Mouse (Mus musculus) heart, embryonic 10.5 days (tissue): Measurements from ENCODE around the gene Gm3854. TPM values are rescaled to one million over a fixed set of nuclear protein-coding genes. Genes with fewer than 3 reads are reported as not detected.
"Not testable (repeated sequence)": the region's sequence is repeated elsewhere in the genome, so short reads cannot be mapped to it uniquely, and the experiment has no call there.

Experiments used
- DNase-seq: peaks from one replicate; pipeline ENCODE4 v3.0.0-alpha.2; 2017; ENCODE audit warnings: low spot score
- H3K27ac ChIP-seq: fragments of 300-500 bp; sonication (generic); 2 replicates; pipeline ENCODE4 v1.5.1; 2016; ENCODE audit warnings: mild to moderate bottlenecking
- H3K27me3 ChIP-seq: fragments of 300-500 bp; sonication (generic); 2 replicates; pipeline ENCODE4 v1.6.1; 2016; ENCODE audit warnings: mild to moderate bottlenecking; ENCODE audit not compliant: poor library complexity, insufficient read depth, severe bottlenecking
- H3K36me3 ChIP-seq: fragments of 300-500 bp; sonication (generic); 2 replicates; pipeline ENCODE4 v1.6.1; 2016; ENCODE audit warnings: mild to moderate bottlenecking, moderate library complexity
- H3K4me1 ChIP-seq: fragments of 300-500 bp; sonication (generic); 2 replicates; pipeline ENCODE4 v1.6.1; 2016; ENCODE audit warnings: mild to moderate bottlenecking
- H3K4me3 ChIP-seq: fragments of 300-500 bp; sonication (generic); 2 replicates; pipeline ENCODE4 v1.5.1; 2016; ENCODE audit warnings: mild to moderate bottlenecking, moderate library complexity
- H3K9me3 ChIP-seq: fragments of 300-500 bp; sonication (generic); 2 replicates; pipeline ENCODE4 v1.6.1; 2016; ENCODE audit warnings: mild to moderate bottlenecking, moderate library complexity
- WGBS: fragments of 180-500 bp; shearing (Covaris S2); methylation state at CpG from one replicate; pipeline ENCODE4 v1.1.7; 2016; 5-methylcytosine and 5-hydroxymethylcytosine counted together
- polyA plus RNA-seq: library from polyadenylated mRNA; unstranded; fragments of >200 nt; fragmentation: Nextera tagmentation; extraction: Ambion mirVana; gene quantifications from 2 replicates; pipeline ENCODE4 v1.2.1, GENCODE M21; 2016

Gm3854 gene
- polyA plus RNA-seq, result 1.8 and 2.4 TPM in 2 replicates

- peak within 1 kb of the TSS; percentile 89 for H3K27ac ChIP-seq
- H3K4me1 ChIP-seq, result no peaks in the 10 kb centered on the region
- H3K9me3 ChIP-seq, result no peaks in the 10 kb centered on the region
- H3K36me3 ChIP-seq, result no peaks in the 10 kb centered on the region
- under 1% methylated on average over 26 of the region's 26 CpGs for WGBS
- peak; percentile 92 for DNase-seq
- H3K27me3 ChIP-seq, result no peaks in the 10 kb centered on the region
- peak within 1 kb of the TSS; percentile 77 for H3K4me3 ChIP-seq
These were observed at the start of gene Gm3854 for GRCm38 (mm10) chr7:6343501-6344071. TSS of gene Gm3854 (plus strand) at chr7:6343759.

GRCm38 (mm10) chr7:6300796-6301195, 42.8 kb upstream of the Gm3854 start:
- peaks cover 23% of the 10 kb centered on the region for H3K36me3 ChIP-seq
- not testable (repeated sequence) for DNase-seq, H3K4me3 ChIP-seq, H3K27ac ChIP-seq, H3K27me3 ChIP-seq, H3K4me1 ChIP-seq, H3K9me3 ChIP-seq
- 73% methylated on average over 11 of the region's 11 CpGs for WGBS

- Histone ChIP-seq H3K27me3 (no peaks in the 10 kb centered on the region), H3K4me1 (peaks cover 10% of the 10 kb centered on the region; the same call in 1 of the 2 replicates), H3K4me3 (peak overlapping the region; percentile 67), H3K9me3 (no peaks in the 10 kb centered on the region), H3K36me3 (peaks cover 4% of the 10 kb centered on the region; the same call in 1 of the 2 replicates), H3K27ac (peak overlapping the region; percentile 90)
- 18% methylated on average over 23 of the region's 23 CpGs for WGBS
- no peak for DNase-seq
These were observed 12.9 kb upstream of the Gm3854 start for GRCm38 (mm10) chr7:6330458-6331232.

DNA sequence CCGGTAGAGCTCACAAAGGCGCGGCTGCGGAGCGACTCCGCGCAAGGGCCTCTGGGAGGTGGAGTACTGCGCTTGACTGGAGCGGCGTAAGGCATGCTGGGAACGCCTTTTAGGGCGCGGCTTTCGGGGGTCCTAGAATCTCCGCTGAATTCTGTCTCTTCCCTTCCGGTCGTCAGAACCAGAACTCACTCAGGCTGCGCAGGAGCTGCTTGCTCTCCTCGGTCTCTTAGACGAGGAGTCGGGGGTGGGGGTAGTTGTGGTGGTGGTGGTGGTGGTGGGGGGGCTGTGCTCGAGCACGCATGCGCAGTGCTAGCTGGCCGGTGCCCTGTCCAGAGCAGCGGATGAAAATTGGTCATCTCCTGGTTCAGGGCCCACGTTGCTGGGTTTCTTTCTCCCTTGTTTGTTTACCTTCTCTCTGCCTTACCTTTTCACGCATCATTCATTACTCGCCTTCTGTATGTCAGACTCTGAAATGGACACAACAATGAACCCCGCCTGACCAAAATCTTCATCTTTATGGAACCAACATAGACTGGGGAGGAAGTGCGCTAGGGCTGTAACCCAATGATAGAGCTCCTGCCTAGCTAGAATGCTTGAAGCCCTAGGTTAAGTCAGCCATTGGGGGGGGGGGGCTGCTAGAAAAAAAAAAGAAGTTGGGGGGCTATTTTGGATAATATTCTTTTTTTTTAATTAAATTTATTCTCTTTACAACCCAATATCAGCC, 12.2 kb upstream of the Gm3854 start, which contains the start of gene Zfp583:
TSS of gene Zfp583 (minus strand) at position 53 of the 724 bp plus-strand sequence.
- no peaks in the 10 kb centered on the region for H3K27me3 ChIP-seq
- H3K36me3 ChIP-seq, result peaks cover 4% of the 10 kb centered on the region; the same call in 1 of the 2 replicates
- peak; percentile 91 for DNase-seq
- no peaks in the 10 kb centered on the region for H3K9me3 ChIP-seq
- H3K4me1 ChIP-seq, result peaks cover 10% of the 10 kb centered on the region; the same call in 1 of the 2 replicates
- peak within 1 kb of the TSS; percentile 67 for H3K4me3 ChIP-seq
- 5% methylated on average over 31 of the region's 31 CpGs for WGBS
- peak within 1 kb of the TSS; percentile 90 for H3K27ac ChIP-seq

GRCm38 (mm10) chr7:6339865-6340264, 3.7 kb upstream of the Gm3854 start:
- H3K4me3 ChIP-seq, result no peak overlapping the region
- no peaks in the 10 kb centered on the region for H3K9me3 ChIP-seq
- no peaks in the 10 kb centered on the region for H3K27me3 ChIP-seq
- H3K36me3 ChIP-seq, result no peaks in the 10 kb centered on the region
- H3K27ac ChIP-seq, result no peak overlapping the region
- DNase-seq, result no peak
- 71% methylated on average over 5 of the region's 5 CpGs for WGBS
- no peaks in the 10 kb centered on the region for H3K4me1 ChIP-seq

DNA sequence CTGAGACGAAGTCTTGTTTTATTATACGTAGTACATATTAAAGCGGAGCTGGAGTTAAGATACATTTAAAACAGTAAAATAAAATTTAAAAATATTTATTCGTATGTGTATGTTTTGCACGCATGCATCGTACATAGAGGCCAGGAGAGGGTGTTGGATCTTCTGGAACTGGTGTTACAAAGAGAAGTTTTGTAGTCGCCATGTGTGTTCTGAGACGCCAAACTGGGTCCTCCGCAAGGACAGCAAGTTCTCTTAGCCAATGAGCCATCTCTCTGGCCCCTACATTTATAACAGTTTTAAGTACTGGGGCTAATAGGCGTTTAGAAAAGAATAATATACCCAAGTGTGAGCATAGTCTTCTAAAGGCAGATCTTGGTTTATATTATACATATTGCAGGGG, 565 bp downstream of the Gm3854 start:
- DNase-seq, result peak; percentile 28
- WGBS, result 32% methylated on average over 10 of the region's 10 CpGs
- peak overlapping the region; percentile 89; the same call in 1 of the 2 replicates for H3K27ac ChIP-seq

DNA sequence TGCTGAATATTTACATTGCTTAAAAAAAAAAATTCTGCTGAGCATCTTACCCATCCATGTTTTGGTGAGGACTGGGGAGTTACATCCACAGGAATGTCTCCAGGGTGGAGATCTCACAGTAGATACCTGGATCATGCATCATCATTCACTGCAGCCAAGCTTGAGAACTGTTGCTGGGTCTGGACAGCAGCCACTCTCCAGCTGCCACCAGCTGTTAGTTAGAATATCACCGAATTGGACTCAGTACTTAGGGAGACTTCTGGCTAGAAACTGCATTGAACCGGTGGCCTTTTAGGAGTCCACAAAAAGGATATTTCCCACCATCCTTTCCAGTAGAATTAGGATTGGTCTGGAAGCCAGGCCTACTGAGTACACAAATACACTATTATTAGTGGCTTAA, 14.6 kb downstream of the Gm3854 start:
- Histone ChIP-seq H3K27me3 (no peaks in the 10 kb centered on the region), H3K27ac (no peak overlapping the region)
- WGBS, result 63% methylated on average over 2 of the region's 2 CpGs

More for the DNA sequence above, 565 bp downstream of the Gm3854 start:
- H3K36me3 ChIP-seq, result no peaks in the 10 kb centered on the region
- H3K9me3 ChIP-seq, result no peaks in the 10 kb centered on the region
- peak overlapping the region; percentile 77 for H3K4me3 ChIP-seq
- no peaks in the 10 kb centered on the region for H3K27me3 ChIP-seq
- H3K4me1 ChIP-seq, result no peaks in the 10 kb centered on the region

DNA sequence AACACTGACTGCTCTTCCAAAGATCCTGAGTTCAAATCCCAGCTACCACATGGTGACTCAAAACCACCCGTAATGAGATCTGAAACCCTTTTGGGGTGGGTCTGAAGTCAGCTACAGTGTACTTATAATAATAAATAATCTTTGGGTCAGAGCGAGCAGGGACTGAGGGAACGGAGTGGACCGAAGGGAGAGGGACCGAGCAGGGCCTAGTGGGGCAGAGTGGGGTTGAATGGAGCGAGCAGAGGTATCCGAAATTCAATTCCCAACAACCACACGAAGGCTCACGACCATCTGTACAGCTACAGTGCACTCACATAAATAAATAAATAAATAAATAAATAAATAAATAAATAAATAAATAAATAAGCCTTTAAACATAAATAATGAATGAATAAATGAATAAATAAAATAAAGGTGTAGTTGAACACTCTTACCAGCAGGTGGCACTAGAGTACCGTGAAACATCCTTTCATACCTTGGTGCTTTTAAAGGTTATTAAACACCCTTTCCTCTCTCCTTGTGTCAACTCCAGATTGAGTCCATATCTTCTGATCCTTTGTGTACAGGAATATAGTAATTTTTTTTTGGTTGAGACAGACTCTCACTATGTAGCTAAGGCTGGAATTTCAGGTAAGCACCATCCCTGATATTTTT, 15.5 kb downstream of the Gm3854 start:
- no peak overlapping the region for H3K27ac ChIP-seq
- H3K4me1 ChIP-seq, result peaks cover 4% of the 10 kb centered on the region; the same call in 1 of the 2 replicates
- peak; percentile 67 for DNase-seq
- H3K36me3 ChIP-seq, result peaks cover 7% of the 10 kb centered on the region; the same call in 1 of the 2 replicates
- no peaks in the 10 kb centered on the region for H3K27me3 ChIP-seq
- WGBS, result 55% methylated on average over 10 of the region's 10 CpGs
- H3K9me3 ChIP-seq, result no peaks in the 10 kb centered on the region
- no peak overlapping the region for H3K4me3 ChIP-seq

More for the DNA sequence above, 14.6 kb downstream of the Gm3854 start:
- Histone ChIP-seq H3K9me3 (no peaks in the 10 kb centered on the region), H3K4me1 (no peaks in the 10 kb centered on the region; the same call in 1 of the 2 replicates), H3K4me3 (no peak overlapping the region), H3K36me3 (peaks cover 14% of the 10 kb centered on the region; the same call in 1 of the 2 replicates)
- no peak for DNase-seq

DNA sequence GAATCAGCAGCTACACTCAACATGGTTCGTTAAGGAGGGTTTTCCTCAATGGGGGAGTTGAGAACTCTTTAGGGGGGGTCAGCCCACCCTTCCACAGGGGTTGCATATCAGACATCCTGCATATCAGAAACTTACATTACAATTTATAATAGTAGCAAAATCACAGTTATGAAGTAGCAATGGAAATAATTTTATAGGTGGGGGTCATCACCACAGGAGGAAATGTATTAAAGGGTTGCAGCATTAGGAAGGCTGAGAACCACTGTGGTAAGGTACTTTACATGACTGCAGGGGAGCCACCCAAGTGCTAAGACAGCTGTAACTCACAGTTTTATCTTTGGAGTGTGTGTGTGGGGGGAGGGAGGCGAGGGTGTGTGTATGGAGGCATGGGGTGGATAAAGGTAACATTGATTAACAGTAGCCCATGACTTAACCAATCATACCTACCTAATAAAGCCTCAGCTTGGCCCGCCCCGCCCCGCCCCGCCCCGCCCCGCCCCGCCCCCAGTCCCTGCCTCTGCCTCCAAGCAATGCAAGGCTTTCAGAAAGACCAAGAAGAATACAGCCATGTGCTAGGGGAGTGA, 17.0 kb downstream of the Gm3854 start:
- Histone ChIP-seq H3K27me3 (no peaks in the 10 kb centered on the region), H3K36me3 (no peaks in the 10 kb centered on the region), H3K9me3 (no peaks in the 10 kb centered on the region), H3K27ac (no peak overlapping the region), H3K4me1 (peaks cover 4% of the 10 kb centered on the region; the same call in 1 of the 2 replicates), H3K4me3 (no peak overlapping the region)
- no peak for DNase-seq
- WGBS, result 12% methylated on average over 9 of the region's 9 CpGs

DNA sequence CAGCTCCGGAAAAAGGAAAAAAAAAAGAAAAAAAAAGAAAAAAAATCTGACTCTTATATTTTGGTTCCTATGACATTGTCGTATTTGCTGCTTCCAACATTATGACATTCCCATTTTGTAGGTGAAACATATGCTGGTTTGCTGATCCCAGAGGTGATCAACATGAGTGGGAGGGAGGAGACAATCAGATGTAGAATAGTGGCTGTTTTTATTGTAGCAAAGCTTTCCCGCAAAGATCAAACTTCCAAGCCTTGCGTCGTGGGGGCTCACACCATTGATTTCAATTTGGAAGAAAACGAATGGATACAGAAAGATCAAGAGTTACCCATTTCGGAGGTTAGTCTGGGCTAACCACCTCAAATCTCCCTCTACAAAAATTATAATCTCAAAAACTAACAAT, 18.2 kb downstream of the Gm3854 start:
- Histone ChIP-seq H3K4me1 (peaks cover 4% of the 10 kb centered on the region; the same call in 1 of the 2 replicates), H3K36me3 (no peaks in the 10 kb centered on the region), H3K4me3 (peak overlapping the region; percentile 69), H3K27ac (peak overlapping the region; percentile 85), H3K9me3 (no peaks in the 10 kb centered on the region), H3K27me3 (no peaks in the 10 kb centered on the region)
- no peak for DNase-seq
- 25% methylated on average over 7 of the region's 7 CpGs for WGBS

GRCm38 (mm10) chr7:6362268-6363046, 18.9 kb downstream of the Gm3854 start:
- H3K9me3 ChIP-seq, result no peaks in the 10 kb centered on the region
- DNase-seq, result peak; percentile 100
- peak overlapping the region; percentile 85 for H3K27ac ChIP-seq
- peaks cover 4% of the 10 kb centered on the region; the same call in 1 of the 2 replicates for H3K4me1 ChIP-seq
- WGBS, result under 1% methylated on average over 38 of the region's 38 CpGs
- H3K27me3 ChIP-seq, result no peaks in the 10 kb centered on the region
- no peaks in the 10 kb centered on the region for H3K36me3 ChIP-seq
- peak overlapping the region; percentile 69 for H3K4me3 ChIP-seq
